Mouse (Mus musculus): ENCODE data around the gene Rangap1. TPM values are rescaled to one million over a fixed set of nuclear protein-coding genes. Genes with fewer than 3 reads are reported as not detected.
A peak's percentile ranks its signal among the peaks of the same experiment; 100 is the strongest.
"Not testable (repeated sequence)": the region's sequence is repeated elsewhere in the genome, so short reads cannot be mapped to it uniquely, and the experiment has no call there.

Gene Rangap1
- polyA plus RNA-seq, 1 experiment: 26.5 TPM

DNA sequence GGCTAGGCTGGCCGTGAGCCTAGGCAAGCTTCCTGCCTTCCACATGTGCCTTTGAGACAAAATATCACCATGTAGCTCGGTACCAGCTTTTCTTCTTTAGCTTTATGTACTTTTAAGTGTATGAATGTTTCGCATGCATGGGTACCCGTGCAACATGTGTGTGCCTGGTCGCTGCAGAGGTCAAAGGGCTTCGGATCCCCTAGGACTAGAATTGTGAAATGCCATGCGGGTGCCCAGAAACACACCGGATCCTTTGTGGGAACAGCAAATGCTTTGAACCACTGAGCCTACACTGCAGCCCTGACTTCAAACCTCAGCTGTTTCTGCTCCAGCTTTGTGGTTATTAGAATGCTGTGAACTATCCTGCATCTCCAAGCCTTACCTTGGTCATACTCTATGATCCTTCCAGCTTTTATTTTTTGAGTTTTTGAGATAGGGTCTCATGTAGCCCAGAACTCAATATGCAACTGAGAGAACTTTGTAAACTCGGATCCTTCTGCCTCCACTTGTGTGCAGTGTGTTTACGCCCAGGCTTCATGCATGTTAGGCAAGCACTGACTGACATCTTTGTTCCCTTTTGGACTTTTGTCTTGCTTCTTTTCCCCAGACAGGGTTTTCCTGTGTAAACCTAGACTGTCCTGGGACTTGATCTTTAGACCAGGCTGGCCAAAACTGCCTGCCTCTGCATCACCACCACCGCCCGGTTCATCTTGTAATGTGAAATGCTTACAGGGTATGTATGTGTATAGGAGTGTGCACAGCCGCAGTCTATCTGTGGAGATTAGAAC lies 42.8 kb downstream of the Rangap1 start:
- TF ChIP-seq POLR2A (IDR thresholded peaks at IDR 0.05; ENCODE audit: borderline replicate concordance, extremely low read depth, low read depth, low read length): no peak
- TF ChIP-seq CTCF (IDR thresholded peaks at IDR 0.05; ENCODE audit: insufficient read depth, low read length): no peak
- no peak for DNase-seq
- WGBS: 87% methylated on average over 13 of the region's 13 CpGs
- H3K4me3 ChIP-seq (replicated peaks; ENCODE audit: extremely low read depth, low read depth, low read length): no peak overlapping the region
- no peaks in the 10 kb centered on the region for H3K4me1 ChIP-seq (ENCODE audit: control insufficient read depth, insufficient read depth, low read length)

DNA sequence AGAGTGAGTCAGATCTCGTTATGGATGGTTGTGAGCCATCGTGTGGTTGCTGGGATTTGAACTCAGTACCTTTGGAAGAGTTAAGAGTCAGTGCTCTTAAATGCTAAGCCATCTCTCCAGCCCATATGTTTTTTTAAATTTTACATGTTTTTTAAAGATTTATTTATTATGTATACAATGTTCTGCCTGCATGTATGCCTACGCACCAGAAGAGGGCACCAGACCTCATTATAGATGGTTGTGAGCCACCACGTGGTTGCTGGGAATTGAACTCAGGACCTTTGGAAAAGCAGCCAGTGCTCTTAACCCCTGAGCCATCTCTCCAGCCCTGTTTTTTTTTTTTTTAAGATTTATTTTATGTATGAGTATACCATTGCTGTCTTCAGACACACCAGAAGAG lies 44.0 kb downstream of the Rangap1 start:
- H3K4me1 ChIP-seq (ENCODE audit: control insufficient read depth, insufficient read depth, low read length); DNase-seq; H3K4me3 ChIP-seq (replicated peaks; ENCODE audit: extremely low read depth, low read depth, low read length): not testable (repeated sequence)
- 74% methylated on average over 4 of the region's 4 CpGs for WGBS

DNA sequence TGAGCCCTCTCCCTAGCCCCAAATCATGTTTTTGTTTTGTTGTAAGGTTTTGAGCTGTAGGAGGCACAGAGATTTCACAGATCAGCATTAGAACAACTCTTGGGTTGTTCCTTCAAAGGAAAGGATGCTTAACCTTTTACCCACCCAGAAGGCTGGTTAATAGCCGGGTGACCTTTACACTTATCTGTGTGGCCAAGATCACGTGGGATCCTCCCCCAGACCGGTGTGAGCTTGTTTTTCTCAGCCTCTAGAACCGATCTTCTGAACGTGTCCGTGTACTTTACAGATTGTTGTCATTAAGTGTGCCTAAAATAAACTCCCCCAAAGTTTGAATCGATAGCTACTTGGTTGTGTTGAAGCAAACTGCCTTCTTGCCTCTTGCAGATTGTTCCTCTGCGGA lies 44.7 kb downstream of the Rangap1 start:
- H3K4me3 ChIP-seq (replicated peaks; ENCODE audit: extremely low read depth, low read depth, low read length): no peak overlapping the region
- H3K4me1 ChIP-seq (ENCODE audit: control insufficient read depth, insufficient read depth, low read length): no peaks in the 10 kb centered on the region
- WGBS: 50% methylated on average over 8 of the region's 8 CpGs
- DNase-seq: no peak
- TF ChIP-seq CTCF (IDR thresholded peaks at IDR 0.05; ENCODE audit: insufficient read depth, low read length) (no peak), POLR2A (IDR thresholded peaks at IDR 0.05; ENCODE audit: borderline replicate concordance, extremely low read depth, low read depth, low read length) (no peak)

GRCm38 (mm10) chr15:81700161-81700560 lies 45.2 kb downstream of the Rangap1 start:
- 60% methylated on average over 2 of the region's 2 CpGs for WGBS
- no peaks in the 10 kb centered on the region for H3K4me1 ChIP-seq (ENCODE audit: control insufficient read depth, insufficient read depth, low read length)
- no peak overlapping the region for H3K4me3 ChIP-seq (replicated peaks; ENCODE audit: extremely low read depth, low read depth, low read length)
- no peak for DNase-seq
- TF ChIP-seq CTCF (IDR thresholded peaks at IDR 0.05; ENCODE audit: insufficient read depth, low read length) (no peak), POLR2A (IDR thresholded peaks at IDR 0.05; ENCODE audit: borderline replicate concordance, extremely low read depth, low read depth, low read length) (no peak)

GRCm38 (mm10) chr15:81698532-81698931 lies 46.8 kb downstream of the Rangap1 start:
- WGBS: 33% methylated on average over 2 of the region's 2 CpGs
- Histone ChIP-seq H3K4me1 (ENCODE audit: control insufficient read depth, insufficient read depth, low read length) (peaks cover 2% of the 10 kb centered on the region; the same call in 1 of the 2 replicates), H3K4me3 (replicated peaks; ENCODE audit: extremely low read depth, low read depth, low read length) (no peak overlapping the region)
- DNase-seq: no peak
- TF ChIP-seq CTCF (IDR thresholded peaks at IDR 0.05; ENCODE audit: insufficient read depth, low read length) (no peak), POLR2A (IDR thresholded peaks at IDR 0.05; ENCODE audit: borderline replicate concordance, extremely low read depth, low read depth, low read length) (no peak)

GRCm38 (mm10) chr15:81697847-81698246 lies 47.5 kb downstream of the Rangap1 start:
- 42% methylated on average over 3 of the region's 3 CpGs for WGBS
- H3K4me3 ChIP-seq (replicated peaks; ENCODE audit: extremely low read depth, low read depth, low read length): no peak overlapping the region
- TF ChIP-seq POLR2A (IDR thresholded peaks at IDR 0.05; ENCODE audit: borderline replicate concordance, extremely low read depth, low read depth, low read length) (no peak), CTCF (IDR thresholded peaks at IDR 0.05; ENCODE audit: insufficient read depth, low read length) (peak; percentile 43; the same call in 1 of the 2 replicates)
- DNase-seq: no peak
- peaks cover 2% of the 10 kb centered on the region; the same call in 1 of the 2 replicates for H3K4me1 ChIP-seq (ENCODE audit: control insufficient read depth, insufficient read depth, low read length)

- DNase-seq: no peak
- no peak for TF ChIP-seq POLR2A (IDR thresholded peaks at IDR 0.05; ENCODE audit: borderline replicate concordance, extremely low read depth, low read depth, low read length)
- no peak for TF ChIP-seq CTCF (IDR thresholded peaks at IDR 0.05; ENCODE audit: insufficient read depth, low read length)
- no peak within 1 kb of the TSS for H3K4me3 ChIP-seq (replicated peaks; ENCODE audit: extremely low read depth, low read depth, low read length)
- WGBS: 70% methylated on average over 7 of the region's 7 CpGs
- H3K4me1 ChIP-seq (ENCODE audit: control insufficient read depth, insufficient read depth, low read length): peaks cover 2% of the 10 kb centered on the region; the same call in 1 of the 2 replicates
Measured at GRCm38 (mm10) chr15:81697175-81697574, 48.2 kb downstream of the Rangap1 start, which contains the start of gene Chadl. Gene Chadl, minus strand, starts transcription at chr15:81697287.

DNA sequence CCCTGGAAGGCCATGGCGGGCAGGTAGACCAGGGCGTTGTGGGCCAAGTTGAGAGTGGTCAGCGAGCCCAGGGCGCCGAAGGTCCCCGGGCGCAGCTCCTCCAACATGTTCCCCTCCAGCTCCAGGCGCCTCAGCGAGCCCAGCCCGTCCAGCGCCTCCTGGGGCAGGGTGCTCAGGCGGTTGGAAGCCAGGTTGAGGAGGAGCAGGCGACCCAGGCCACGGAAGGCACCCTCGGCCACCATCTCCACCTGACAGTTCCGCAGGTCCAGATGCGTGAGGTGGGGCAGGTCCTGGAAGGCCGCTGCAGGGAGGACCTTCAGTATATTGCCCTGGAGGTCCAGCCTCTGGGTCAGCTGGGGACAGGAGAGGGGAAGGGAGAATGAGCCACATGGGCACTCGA lies 50.4 kb downstream of the Rangap1 start:
- TF ChIP-seq POLR2A (IDR thresholded peaks at IDR 0.05; ENCODE audit: borderline replicate concordance, extremely low read depth, low read depth, low read length): no peak
- no peak for TF ChIP-seq CTCF (IDR thresholded peaks at IDR 0.05; ENCODE audit: insufficient read depth, low read length)
- no peak for DNase-seq
- Histone ChIP-seq H3K4me3 (replicated peaks; ENCODE audit: extremely low read depth, low read depth, low read length) (peak overlapping the region; percentile 57), H3K4me1 (ENCODE audit: control insufficient read depth, insufficient read depth, low read length) (peaks cover 2% of the 10 kb centered on the region; the same call in 1 of the 2 replicates)
- WGBS: 46% methylated on average over 19 of the region's 19 CpGs

- DNase-seq: peak; percentile 85
- under 1% methylated on average over 107 of the region's 107 CpGs for WGBS
- H3K4me3 ChIP-seq (replicated peaks; ENCODE audit: extremely low read depth, low read depth, low read length): peak overlapping the region; percentile 57
Measured at GRCm38 (mm10) chr15:81693967-81694881, 51.1 kb downstream of the Rangap1 start.

More at GRCm38 (mm10) chr15:81693967-81694881, 51.1 kb downstream of the Rangap1 start:
- peaks cover 2% of the 10 kb centered on the region; the same call in 1 of the 2 replicates for H3K4me1 ChIP-seq (ENCODE audit: control insufficient read depth, insufficient read depth, low read length)
- peak; percentile 30; the same call in 1 of the 2 replicates for TF ChIP-seq CTCF (IDR thresholded peaks at IDR 0.05; ENCODE audit: insufficient read depth, low read length)
- no peak for TF ChIP-seq POLR2A (IDR thresholded peaks at IDR 0.05; ENCODE audit: borderline replicate concordance, extremely low read depth, low read depth, low read length)
